Mouse (Mus musculus) splenic B cell, adult 2 months (primary cell): Measurements from ENCODE around the gene E2f8.

Experiments used
- DNase-seq: peaks from one replicate; pipeline ENCODE4 v3.0.0-alpha.2; 2011; ENCODE audit warnings: low read depth, low spot score
- H3K27me3 ChIP-seq: 2 replicates; pipeline ENCODE4 v1.6.1; 2012; ENCODE audit warnings: mild to moderate bottlenecking, low read length, moderate library complexity, mixed read lengths; ENCODE audit not compliant: control insufficient read depth, poor library complexity, insufficient read depth, severe bottlenecking
- H3K36me3 ChIP-seq: 2 replicates; pipeline ENCODE4 v1.6.1; 2012; ENCODE audit warnings: mild to moderate bottlenecking, low read length, moderate library complexity, mixed read lengths; ENCODE audit not compliant: control insufficient read depth, poor library complexity, insufficient read depth, severe bottlenecking

The E2f8 gene

GRCm38 (mm10) chr7:48855461-48855860 lies 25.9 kb downstream of the E2f8 start:
- Histone ChIP-seq H3K36me3 (no peaks in the 10 kb centered on the region), H3K27me3 (no peaks in the 10 kb centered on the region)
- no peak for DNase-seq

DNA sequence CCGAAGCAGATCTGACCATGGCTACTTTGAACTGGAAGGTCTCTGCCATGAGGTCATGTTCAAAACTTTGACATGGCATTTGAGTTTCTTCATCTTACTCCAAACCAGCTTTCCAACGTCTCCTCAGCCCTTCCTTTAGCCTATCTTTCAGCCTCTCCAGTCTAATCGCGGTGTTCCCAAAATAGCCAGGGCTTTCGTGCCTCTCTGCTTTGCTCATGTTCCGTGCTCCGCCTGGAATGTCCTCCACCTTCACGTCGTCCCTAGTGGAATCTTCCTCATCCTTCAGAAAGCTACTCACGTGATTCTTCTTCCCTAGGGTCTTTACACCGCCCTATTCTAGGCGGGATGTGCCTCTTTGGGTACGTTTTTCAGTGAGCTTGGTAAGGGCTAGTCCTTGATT lies 27.9 kb downstream of the E2f8 start:
- Histone ChIP-seq H3K36me3 (no peaks in the 10 kb centered on the region), H3K27me3 (no peaks in the 10 kb centered on the region)
- DNase-seq: no peak

DNA sequence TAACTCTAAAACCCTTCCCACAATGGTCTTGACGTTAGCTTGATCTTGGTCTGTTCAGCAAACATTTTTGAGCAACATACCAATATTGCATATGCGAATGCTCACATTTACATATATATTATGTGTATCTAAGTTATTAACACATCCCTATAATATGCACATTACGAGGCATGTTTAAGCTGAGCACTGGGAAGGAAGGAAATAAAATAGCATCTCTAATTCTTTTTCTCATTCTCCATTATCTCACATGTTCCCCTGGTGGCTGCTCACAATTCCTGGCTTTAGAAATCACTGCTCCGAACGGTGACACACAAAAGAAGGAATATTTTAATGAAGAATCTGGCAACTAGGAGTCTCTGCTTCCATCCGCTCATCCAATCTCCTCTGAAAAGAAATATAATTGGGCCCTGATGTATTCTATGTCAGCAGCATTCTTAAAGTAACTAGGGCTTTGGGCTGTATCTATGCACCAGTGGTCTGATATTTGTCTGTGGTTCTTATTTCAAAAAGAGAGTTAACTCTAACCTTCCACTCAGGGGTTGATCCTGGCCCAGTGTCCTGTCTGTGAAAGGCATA lies 29.8 kb downstream of the E2f8 start:
- Histone ChIP-seq H3K27me3 (no peaks in the 10 kb centered on the region), H3K36me3 (no peaks in the 10 kb centered on the region)
- no peak for DNase-seq

DNA sequence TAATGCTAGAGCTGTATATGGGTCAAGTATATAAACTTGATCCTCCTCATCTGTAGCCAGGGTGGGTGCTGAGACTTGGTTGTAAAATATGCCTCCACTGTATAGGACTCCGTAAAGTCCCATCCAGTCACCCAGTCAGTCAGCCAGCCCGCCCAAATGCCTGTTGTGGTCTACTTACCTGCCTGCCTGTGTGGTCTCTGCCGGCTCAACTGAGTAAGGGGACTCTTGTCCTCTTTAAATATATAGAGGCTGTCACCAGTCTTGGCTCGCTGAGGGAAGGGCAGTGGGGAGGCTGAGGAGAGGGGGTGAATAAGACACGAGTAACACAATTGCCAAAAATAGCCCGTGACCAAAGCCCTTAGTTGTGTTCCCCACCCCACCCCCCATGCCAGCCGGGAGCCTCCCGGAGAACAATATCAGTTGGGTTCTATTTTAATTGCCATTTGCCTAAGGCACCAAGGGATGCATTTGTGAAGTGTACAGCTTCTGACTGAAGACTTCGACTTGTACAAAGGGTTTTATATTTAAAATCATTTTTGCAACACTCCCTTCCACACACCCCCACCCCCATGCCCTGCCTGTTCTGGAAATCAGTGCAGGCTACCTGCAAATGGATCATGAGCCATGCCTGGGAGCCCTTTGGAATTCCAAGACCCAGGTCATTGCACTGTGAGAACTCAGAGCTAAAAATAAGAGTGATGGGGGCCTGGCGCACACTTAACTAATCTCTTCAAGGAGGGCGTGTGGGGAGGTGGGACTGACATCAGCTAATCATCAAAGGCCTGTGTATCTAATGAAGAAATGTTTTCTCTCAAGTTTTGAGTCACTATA lies 33.4 kb downstream of the E2f8 start, which contains the start of gene Csrp3:
Csrp3 (minus strand) TSS at position 214 of the 831 bp plus-strand sequence.
- Histone ChIP-seq H3K27me3 (no peaks in the 10 kb centered on the region; the same call in 1 of the 2 replicates), H3K36me3 (no peaks in the 10 kb centered on the region)
- DNase-seq: no peak

DNA sequence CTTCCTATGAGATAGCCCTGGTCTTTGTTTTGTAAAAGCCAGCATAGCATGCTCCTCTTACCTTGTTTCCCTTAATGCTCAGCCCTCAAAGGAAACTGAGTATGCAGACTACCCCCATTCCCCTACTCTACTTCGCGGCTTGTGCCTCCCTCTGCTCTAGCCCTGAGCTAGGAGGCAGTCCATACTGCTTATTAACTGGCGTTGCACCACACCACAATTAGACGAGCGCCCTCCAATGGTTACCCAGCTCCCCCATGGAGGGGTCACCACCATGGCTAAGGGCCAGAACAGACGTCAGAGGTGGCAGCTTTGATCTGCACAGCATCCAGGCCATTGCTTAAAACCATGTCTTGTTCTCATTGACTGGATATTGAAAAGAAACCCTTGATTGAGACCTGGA lies 34.6 kb downstream of the E2f8 start:
- Histone ChIP-seq H3K27me3 (no peaks in the 10 kb centered on the region; the same call in 1 of the 2 replicates), H3K36me3 (no peaks in the 10 kb centered on the region)
- no peak for DNase-seq

- H3K36me3 ChIP-seq: no peaks in the 10 kb centered on the region
- H3K27me3 ChIP-seq: no peaks in the 10 kb centered on the region; the same call in 1 of the 2 replicates
- DNase-seq: no peak
Measured at GRCm38 (mm10) chr7:48845213-48845973, 36.0 kb downstream of the E2f8 start.

DNA sequence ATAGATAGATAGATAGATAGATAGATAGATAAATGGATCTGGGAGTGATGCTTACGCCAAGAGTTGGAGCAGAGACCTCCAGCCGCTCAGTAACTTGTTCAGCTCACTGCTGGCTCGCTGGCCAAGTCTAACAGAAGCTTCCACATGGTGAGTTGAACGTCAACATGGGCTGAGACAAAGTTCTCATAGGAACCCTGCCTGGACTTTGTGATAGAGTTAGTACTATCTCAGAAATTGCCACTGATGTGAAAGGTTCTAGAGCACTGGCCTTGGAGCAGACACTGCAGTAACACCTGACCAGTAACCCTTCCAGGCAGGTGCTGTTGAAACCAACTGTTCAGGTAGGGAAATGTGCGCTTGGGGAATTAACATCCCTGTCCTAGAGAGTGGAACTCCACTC lies 37.9 kb downstream of the E2f8 start:
- no peaks in the 10 kb centered on the region for H3K36me3 ChIP-seq
- DNase-seq: no peak
- H3K27me3 ChIP-seq: no peaks in the 10 kb centered on the region; the same call in 1 of the 2 replicates

DNA sequence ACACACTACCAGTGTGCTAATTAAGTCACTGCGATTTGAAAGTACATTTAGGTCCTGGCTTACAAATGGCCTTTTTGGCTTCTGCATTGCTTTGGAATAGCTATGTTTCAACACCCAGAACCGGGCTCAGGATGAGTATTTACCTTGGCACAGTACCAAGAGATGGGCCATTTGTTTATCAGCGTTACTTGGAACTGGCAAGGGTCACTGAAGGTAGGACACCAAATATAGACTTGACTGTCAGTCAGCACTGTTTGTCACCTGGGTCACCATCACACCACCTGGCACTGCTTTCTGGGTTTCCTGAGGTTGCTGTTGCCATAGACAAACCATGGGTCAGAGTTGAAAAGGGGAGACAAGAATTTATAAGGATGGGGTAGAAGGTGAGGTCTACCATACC lies 39.0 kb downstream of the E2f8 start:
- no peak for DNase-seq
- no peaks in the 10 kb centered on the region for H3K36me3 ChIP-seq
- H3K27me3 ChIP-seq: no peaks in the 10 kb centered on the region; the same call in 1 of the 2 replicates

GRCm38 (mm10) chr7:48841538-48841937 lies 39.9 kb downstream of the E2f8 start:
- Histone ChIP-seq H3K36me3 (no peaks in the 10 kb centered on the region), H3K27me3 (no peaks in the 10 kb centered on the region; the same call in 1 of the 2 replicates)
- DNase-seq: no peak

DNA sequence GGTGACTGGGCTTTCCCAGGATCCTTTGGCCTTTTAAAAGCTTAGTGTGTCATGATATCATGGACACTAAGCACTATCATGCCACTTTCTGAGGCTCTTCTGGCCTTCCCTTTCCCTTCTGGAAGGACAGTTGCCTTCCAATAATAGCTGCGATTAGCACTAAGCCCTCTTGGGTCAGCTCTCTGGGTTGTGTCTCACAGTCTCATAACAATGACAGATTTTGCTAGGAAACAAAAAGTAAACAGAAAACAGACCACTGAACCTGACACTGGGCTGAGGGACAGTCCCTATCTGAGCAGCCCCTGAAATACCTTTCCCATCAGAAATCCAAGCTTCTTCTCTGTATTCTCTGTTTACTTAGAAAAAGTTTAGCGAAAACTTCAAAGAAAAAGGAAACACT lies 40.9 kb downstream of the E2f8 start:
- Histone ChIP-seq H3K36me3 (no peaks in the 10 kb centered on the region), H3K27me3 (no peaks in the 10 kb centered on the region; the same call in 1 of the 2 replicates)
- no peak for DNase-seq

- DNase-seq: peak; percentile 14
- Histone ChIP-seq H3K36me3 (no peaks in the 10 kb centered on the region), H3K27me3 (no peaks in the 10 kb centered on the region)
Measured at GRCm38 (mm10) chr7:48838434-48838833, 43.0 kb downstream of the E2f8 start.

DNA sequence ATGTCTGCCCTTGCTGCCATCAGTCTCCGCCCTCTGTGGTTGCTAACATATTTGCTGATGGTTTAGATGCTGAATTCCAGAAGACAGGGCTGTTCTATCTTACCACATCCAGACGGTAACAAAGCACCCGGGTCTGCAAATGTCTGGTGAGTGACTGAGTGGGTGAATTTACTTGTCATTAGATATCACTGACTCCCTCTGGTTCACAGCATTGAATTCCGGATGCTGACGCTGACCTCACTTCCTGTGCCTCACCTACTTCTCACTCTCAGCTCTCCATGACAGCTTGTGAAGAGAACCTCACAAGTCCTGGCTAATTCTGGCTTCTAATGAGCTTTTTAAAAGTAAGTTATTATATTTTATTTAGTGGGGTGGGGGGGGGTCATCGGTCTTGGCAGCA lies 44.4 kb downstream of the E2f8 start:
- Histone ChIP-seq H3K27me3 (no peaks in the 10 kb centered on the region), H3K36me3 (no peaks in the 10 kb centered on the region)
- peak; percentile 6 for DNase-seq

DNA sequence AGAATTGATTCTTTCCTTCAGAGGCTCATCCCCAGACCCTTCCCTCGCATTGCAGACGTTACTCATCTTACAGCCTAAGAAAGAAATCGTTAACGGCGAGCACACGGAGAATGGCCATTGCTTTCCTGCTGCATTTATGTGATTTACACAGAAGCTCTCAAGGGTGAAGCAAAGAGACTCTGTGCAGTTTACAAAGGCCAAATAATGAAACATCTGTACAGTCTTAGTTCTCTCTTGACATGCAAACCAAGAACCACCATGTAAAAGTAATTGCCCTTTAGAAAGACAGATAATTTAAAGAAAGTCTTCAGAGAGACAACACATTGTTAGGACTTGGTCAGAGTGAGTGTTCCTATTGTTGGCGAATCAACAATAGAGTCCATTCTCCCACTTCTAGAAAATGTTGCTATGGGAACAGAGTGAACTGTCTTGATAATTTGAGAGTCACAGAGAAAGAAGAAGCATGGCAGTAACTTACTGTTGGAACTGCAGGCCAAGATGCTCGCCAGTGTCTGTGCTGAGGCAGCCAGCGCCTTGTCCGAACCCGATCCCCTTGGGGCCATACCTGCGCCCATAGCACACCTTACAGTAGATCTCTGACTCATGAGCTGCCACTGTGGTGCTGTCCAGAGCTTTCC lies 46.3 kb downstream of the E2f8 start:
- H3K27me3 ChIP-seq: no peaks in the 10 kb centered on the region
- H3K36me3 ChIP-seq: no peaks in the 10 kb centered on the region
- no peak for DNase-seq

- DNase-seq: no peak
- H3K27me3 ChIP-seq: no peaks in the 10 kb centered on the region
- H3K36me3 ChIP-seq: no peaks in the 10 kb centered on the region
Measured at GRCm38 (mm10) chr7:48834371-48834970, 46.9 kb downstream of the E2f8 start.
